Mouse (Mus musculus): ENCODE measurements around the gene Pola1. TPM values are rescaled to one million over a fixed set of nuclear protein-coding genes. Genes with fewer than 3 reads are reported as not detected.
A peak's percentile ranks its signal among the peaks of the same experiment; 100 is the strongest.

Pola1 gene
- polyA plus RNA-seq, 1 experiment from 2014 or later: 12.7 TPM

GRCm38 (mm10) chrX:93634861-93635375 lies 3.0 kb upstream of the Pola1 start:
- ATAC-seq (ENCODE audit: low FRiP score, low read depth): no peak

GRCm38 (mm10) chrX:93630256-93630655 lies 1.7 kb downstream of the Pola1 start:
- Histone ChIP-seq H3K4me3 (no peak overlapping the region), H3K4me2 (replicated peaks) (no peak overlapping the region), H3K9ac (no peak overlapping the region), H3K4me1 (no peaks in the 10 kb centered on the region), H3K9me3 (no peaks in the 10 kb centered on the region), H3K36me3 (no peaks in the 10 kb centered on the region), H3K27ac (no peak overlapping the region), H3K27me3 (replicated peaks) (no peaks in the 10 kb centered on the region)
- WGBS: 80% methylated on average over 1 of the region's 1 CpGs
- ATAC-seq (ENCODE audit: low FRiP score, low read depth): no peak

More at GRCm38 (mm10) chrX:93634861-93635375, 3.0 kb upstream of the Pola1 start:
- no peak overlapping the region for H3K9ac ChIP-seq
- H3K4me1 ChIP-seq: no peaks in the 10 kb centered on the region
- no peak overlapping the region for H3K4me3 ChIP-seq
- H3K4me2 ChIP-seq (replicated peaks): no peak overlapping the region
- no peaks in the 10 kb centered on the region for H3K36me3 ChIP-seq
- H3K9me3 ChIP-seq: no peaks in the 10 kb centered on the region
- H3K27me3 ChIP-seq (replicated peaks): no peaks in the 10 kb centered on the region
- H3K27ac ChIP-seq: no peak overlapping the region
- 76% methylated on average over 2 of the region's 2 CpGs for WGBS

GRCm38 (mm10) chrX:93602214-93602613 lies 29.7 kb downstream of the Pola1 start:
- H3K9ac ChIP-seq: no peak overlapping the region
- H3K27me3 ChIP-seq (replicated peaks): no peaks in the 10 kb centered on the region
- H3K27ac ChIP-seq: no peak overlapping the region
- no peak overlapping the region for H3K4me2 ChIP-seq (replicated peaks)
- no peak overlapping the region for H3K4me3 ChIP-seq
- H3K9me3 ChIP-seq: no peaks in the 10 kb centered on the region
- no peak for ATAC-seq (ENCODE audit: low FRiP score, low read depth)
- H3K4me1 ChIP-seq: no peaks in the 10 kb centered on the region
- 61% methylated on average over 1 of the region's 1 CpGs for WGBS
- H3K36me3 ChIP-seq: no peaks in the 10 kb centered on the region

GRCm38 (mm10) chrX:93594283-93594682 lies 37.7 kb downstream of the Pola1 start:
- Histone ChIP-seq H3K9ac (no peak overlapping the region), H3K4me2 (replicated peaks) (no peak overlapping the region), H3K9me3 (no peaks in the 10 kb centered on the region), H3K27ac (no peak overlapping the region), H3K4me3 (no peak overlapping the region), H3K4me1 (no peaks in the 10 kb centered on the region), H3K36me3 (no peaks in the 10 kb centered on the region), H3K27me3 (replicated peaks) (no peaks in the 10 kb centered on the region)
- WGBS: 96% methylated on average over 4 of the region's 4 CpGs
- ATAC-seq (ENCODE audit: low FRiP score, low read depth): no peak

GRCm38 (mm10) chrX:93580931-93581330 lies 51.0 kb downstream of the Pola1 start:
- Histone ChIP-seq H3K27ac (no peak overlapping the region), H3K4me1 (no peaks in the 10 kb centered on the region), H3K4me2 (replicated peaks) (no peak overlapping the region), H3K36me3 (no peaks in the 10 kb centered on the region), H3K9ac (no peak overlapping the region), H3K9me3 (no peaks in the 10 kb centered on the region), H3K4me3 (no peak overlapping the region), H3K27me3 (replicated peaks) (no peaks in the 10 kb centered on the region)
- 91% methylated on average over 2 of the region's 2 CpGs for WGBS
- ATAC-seq (ENCODE audit: low FRiP score, low read depth): no peak

- Histone ChIP-seq H3K4me1 (no peaks in the 10 kb centered on the region), H3K36me3 (no peaks in the 10 kb centered on the region), H3K4me3 (no peak overlapping the region), H3K9ac (no peak overlapping the region), H3K9me3 (no peaks in the 10 kb centered on the region), H3K4me2 (replicated peaks) (no peak overlapping the region), H3K27me3 (replicated peaks) (no peaks in the 10 kb centered on the region), H3K27ac (no peak overlapping the region)
- no peak for ATAC-seq (ENCODE audit: low FRiP score, low read depth)
- WGBS: 42% methylated on average over 1 of the region's 1 CpGs
These were observed 74.8 kb downstream of the Pola1 start for GRCm38 (mm10) chrX:93557171-93557570.

- Histone ChIP-seq H3K4me3 (no peak overlapping the region), H3K4me2 (replicated peaks) (no peak overlapping the region), H3K9ac (no peak overlapping the region), H3K36me3 (no peaks in the 10 kb centered on the region), H3K9me3 (no peaks in the 10 kb centered on the region), H3K27ac (no peak overlapping the region), H3K4me1 (no peaks in the 10 kb centered on the region), H3K27me3 (replicated peaks) (no peaks in the 10 kb centered on the region)
- ATAC-seq (ENCODE audit: low FRiP score, low read depth): no peak
- WGBS: 81% methylated on average over 2 of the region's 2 CpGs
These were observed 92.2 kb downstream of the Pola1 start for GRCm38 (mm10) chrX:93539779-93540178.

- ATAC-seq (ENCODE audit: low FRiP score, low read depth): no peak
These were observed 129.0 kb downstream of the Pola1 start for GRCm38 (mm10) chrX:93502865-93503353.

GRCm38 (mm10) chrX:93497597-93497996 lies 134.4 kb downstream of the Pola1 start:
- Histone ChIP-seq H3K4me2 (replicated peaks) (no peak overlapping the region), H3K4me3 (no peak overlapping the region), H3K27ac (no peak overlapping the region), H3K36me3 (no peaks in the 10 kb centered on the region), H3K4me1 (no peaks in the 10 kb centered on the region), H3K9ac (no peak overlapping the region), H3K27me3 (replicated peaks) (no peaks in the 10 kb centered on the region), H3K9me3 (no peaks in the 10 kb centered on the region)
- WGBS: 84% methylated on average over 6 of the region's 6 CpGs
- no peak for ATAC-seq (ENCODE audit: low FRiP score, low read depth)

More at GRCm38 (mm10) chrX:93502865-93503353, 129.0 kb downstream of the Pola1 start:
- H3K4me2 ChIP-seq (replicated peaks): no peak overlapping the region
- H3K36me3 ChIP-seq: no peaks in the 10 kb centered on the region
- no peaks in the 10 kb centered on the region for H3K4me1 ChIP-seq
- H3K9me3 ChIP-seq: no peaks in the 10 kb centered on the region
- H3K27ac ChIP-seq: no peak overlapping the region
- H3K27me3 ChIP-seq (replicated peaks): no peaks in the 10 kb centered on the region
- no peak overlapping the region for H3K4me3 ChIP-seq
- WGBS: 76% methylated on average over 2 of the region's 2 CpGs
- H3K9ac ChIP-seq: no peak overlapping the region

GRCm38 (mm10) chrX:93465711-93466110 lies 166.2 kb downstream of the Pola1 start:
- Histone ChIP-seq H3K27ac (no peak overlapping the region), H3K4me2 (replicated peaks) (no peak overlapping the region), H3K4me3 (no peak overlapping the region), H3K9me3 (no peaks in the 10 kb centered on the region), H3K9ac (no peak overlapping the region), H3K27me3 (replicated peaks) (no peaks in the 10 kb centered on the region), H3K36me3 (no peaks in the 10 kb centered on the region), H3K4me1 (no peaks in the 10 kb centered on the region)
- WGBS: 58% methylated on average over 1 of the region's 1 CpGs
- ATAC-seq (ENCODE audit: low FRiP score, low read depth): no peak

- no peaks in the 10 kb centered on the region for H3K27me3 ChIP-seq (replicated peaks)
- H3K4me1 ChIP-seq: no peaks in the 10 kb centered on the region
- WGBS: 42% methylated on average over 6 of the region's 6 CpGs
- ATAC-seq (ENCODE audit: low FRiP score, low read depth): no peak
- H3K27ac ChIP-seq: no peak overlapping the region
- no peaks in the 10 kb centered on the region for H3K36me3 ChIP-seq
- no peak overlapping the region for H3K4me3 ChIP-seq
- H3K9me3 ChIP-seq: no peaks in the 10 kb centered on the region
- H3K9ac ChIP-seq: no peak overlapping the region
- H3K4me2 ChIP-seq (replicated peaks): no peak overlapping the region
These were observed 202.2 kb downstream of the Pola1 start for GRCm38 (mm10) chrX:93429738-93430260.

GRCm38 (mm10) chrX:93428956-93429737 lies 202.8 kb downstream of the Pola1 start:
- Histone ChIP-seq H3K9ac (no peak overlapping the region), H3K4me1 (no peaks in the 10 kb centered on the region), H3K27me3 (replicated peaks) (no peaks in the 10 kb centered on the region), H3K27ac (no peak overlapping the region), H3K4me3 (no peak overlapping the region), H3K9me3 (no peaks in the 10 kb centered on the region), H3K4me2 (replicated peaks) (peak overlapping the region; percentile 7; the same call in 1 of the 2 replicates), H3K36me3 (no peaks in the 10 kb centered on the region)
- peak; percentile 41; the same call in 1 of the 2 replicates for ATAC-seq (ENCODE audit: low FRiP score, low read depth)
- WGBS: 41% methylated on average over 9 of the region's 9 CpGs
